Comparison of ENCODE assay signal across 8 mouse cellular contexts in the genomic region with DNA sequence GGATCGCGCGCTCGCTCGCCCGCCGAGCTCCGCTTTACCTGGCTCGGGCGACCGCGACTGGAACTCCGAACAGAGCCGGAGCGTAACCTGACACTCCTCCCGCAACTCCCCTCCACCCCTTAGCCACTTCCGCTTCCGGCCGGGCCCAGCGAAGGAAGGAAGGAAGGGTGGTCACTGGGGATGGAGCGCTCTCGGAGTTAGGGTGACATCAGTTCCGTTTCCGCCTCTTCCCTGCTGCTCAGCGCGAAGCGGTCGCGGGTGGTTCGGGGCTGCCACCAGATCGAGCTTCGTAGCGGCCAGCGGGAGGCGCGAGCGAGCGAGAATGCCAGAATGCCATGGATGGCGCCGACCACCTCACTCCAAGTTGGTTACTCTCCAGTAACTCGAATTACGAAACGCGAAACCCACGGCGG. TPM values are rescaled to one million over a fixed set of nuclear protein-coding genes. Genes with fewer than 3 reads are reported as not detected.
DNase-seq lines count a peak whose midpoint lies in the region; ATAC-seq and TF ChIP-seq lines count a peak whose summit lies in the region.

A gene (minus strand): TSS at position 182 of the 413 bp plus-strand sequence.

- under 1% methylated on average over 38 of the region's 46 CpGs for WGBS in heart, embryonic 12.5 days
- WGBS in kidney, postnatal 0 days, result under 1% methylated on average over 44 of the region's 46 CpGs
- under 1% methylated on average over 46 of the region's 46 CpGs for WGBS in liver, embryonic 11.5 days
- WGBS in stomach, embryonic 14.5 days, result under 1% methylated on average over 46 of the region's 46 CpGs

- TF ChIP-seq CTCF in C2C12 (IDR thresholded peaks at IDR 0.05; ENCODE audit: control insufficient read depth, insufficient read depth, insufficient read length), result peak; percentile 70
- peak; percentile 56 for TF ChIP-seq CTCF in brain, embryonic 14.5 days (IDR thresholded peaks at IDR 0.05; ENCODE audit: borderline replicate concordance, extremely low read depth, insufficient read depth, insufficient read length)
- TF ChIP-seq CTCF in kidney, postnatal 0 days (IDR thresholded peaks at IDR 0.05; ENCODE audit: low read depth), result peak; percentile 75

- H3K4me2 ChIP-seq in heart, embryonic 12.5 days, result peak within 1 kb of the TSS; percentile 94
- peak within 1 kb of the TSS; percentile 89 for H3K4me2 ChIP-seq in kidney, postnatal 0 days (ENCODE audit: low read length)
- peak within 1 kb of the TSS; percentile 80 for H3K4me2 ChIP-seq in liver, embryonic 11.5 days
- H3K4me2 ChIP-seq in stomach, embryonic 14.5 days (replicated peaks; ENCODE audit: low read depth, low read length), result peak within 1 kb of the TSS; percentile 87

- peak; percentile 98 for DNase-seq in brain, embryonic 14.5 days (ENCODE audit: low read depth)
- peak; percentile 100 for DNase-seq in kidney, postnatal 0 days (ENCODE audit: low spot score)
- peak; percentile 95 for DNase-seq in liver, embryonic 11.5 days (ENCODE audit: low spot score)
- peak; percentile 93 for DNase-seq in naive thymus-derived CD4-positive, alpha-beta T cell, adult 2 months (ENCODE audit: low read depth)

- no peaks in the 10 kb centered on the region for H3K27me3 ChIP-seq in C2C12 (ENCODE audit: control insufficient read depth, insufficient read depth, insufficient read length)
- H3K27me3 ChIP-seq in erythroblast, embryonic 14.5 days (ENCODE audit: control insufficient read depth), result no peaks in the 10 kb centered on the region
- H3K27me3 ChIP-seq in heart, embryonic 12.5 days (replicated peaks), result no peaks in the 10 kb centered on the region
- no peaks in the 10 kb centered on the region for H3K27me3 ChIP-seq in kidney, postnatal 0 days (ENCODE audit: insufficient read depth, low read length)
- H3K27me3 ChIP-seq in liver, embryonic 11.5 days (replicated peaks; ENCODE audit: control insufficient read depth, insufficient read depth, low read length), result no peaks in the 10 kb centered on the region
- H3K27me3 ChIP-seq in stomach, embryonic 14.5 days (ENCODE audit: control insufficient read depth, insufficient read depth, low read length), result no peaks in the 10 kb centered on the region

- H3K27ac ChIP-seq in heart, embryonic 12.5 days (ENCODE audit: poor library complexity, severe bottlenecking), result peak within 1 kb of the TSS; percentile 76
- peak within 1 kb of the TSS; percentile 94 for H3K27ac ChIP-seq in kidney, postnatal 0 days
- peak within 1 kb of the TSS; percentile 96 for H3K27ac ChIP-seq in liver, embryonic 11.5 days (ENCODE audit: low read depth, low read length)
- peak within 1 kb of the TSS; percentile 81 for H3K27ac ChIP-seq in stomach, embryonic 14.5 days (ENCODE audit: low read length)

- no peaks in the 10 kb centered on the region for H3K9me3 ChIP-seq in erythroblast, embryonic 14.5 days (ENCODE audit: control insufficient read depth, low read length)
- H3K9me3 ChIP-seq in heart, embryonic 12.5 days (replicated peaks), result no peaks in the 10 kb centered on the region
- H3K9me3 ChIP-seq in kidney, postnatal 0 days (replicated peaks; ENCODE audit: low read length), result no peaks in the 10 kb centered on the region
- H3K9me3 ChIP-seq in liver, embryonic 11.5 days (ENCODE audit: control insufficient read depth, low read length), result no peaks in the 10 kb centered on the region
- H3K9me3 ChIP-seq in stomach, embryonic 14.5 days (ENCODE audit: control insufficient read depth, low read depth, low read length), result no peaks in the 10 kb centered on the region

- H3K79me2 ChIP-seq in C2C12 (ENCODE audit: control insufficient read depth, insufficient read depth), result peaks cover 31% of the 10 kb centered on the region

- H3K4me3 ChIP-seq in C2C12 (ENCODE audit: insufficient read depth, poor library complexity, severe bottlenecking), result peak within 1 kb of the TSS; percentile 80
- H3K4me3 ChIP-seq in erythroblast, embryonic 14.5 days (replicated peaks), result peak within 1 kb of the TSS; percentile 68
- peak within 1 kb of the TSS; percentile 92 for H3K4me3 ChIP-seq in heart, embryonic 12.5 days
- peak within 1 kb of the TSS; percentile 72 for H3K4me3 ChIP-seq in kidney, postnatal 0 days (replicated peaks; ENCODE audit: low read depth, low read length)
- H3K4me3 ChIP-seq in liver, embryonic 11.5 days (ENCODE audit: low read depth, low read length), result peak within 1 kb of the TSS; percentile 80
- H3K4me3 ChIP-seq in stomach, embryonic 14.5 days (ENCODE audit: low read depth, low read length), result peak within 1 kb of the TSS; percentile 82

- H3ac ChIP-seq in C2C12 (ENCODE audit: control insufficient read depth, insufficient read length, low read depth), result peak within 1 kb of the TSS; percentile 64

- peaks cover 86% of the 10 kb centered on the region for H3K4me1 ChIP-seq in erythroblast, embryonic 14.5 days (ENCODE audit: control insufficient read depth)
- H3K4me1 ChIP-seq in heart, embryonic 12.5 days (replicated peaks), result peaks cover 36% of the 10 kb centered on the region
- H3K4me1 ChIP-seq in kidney, postnatal 0 days (replicated peaks; ENCODE audit: insufficient read depth, low read length), result peaks cover 18% of the 10 kb centered on the region; the same call in 1 of the 2 replicates
- peaks cover 56% of the 10 kb centered on the region for H3K4me1 ChIP-seq in liver, embryonic 11.5 days (replicated peaks; ENCODE audit: control insufficient read depth, insufficient read depth, low read length)
- 0 out of 2 replicates have a peak, but pooled peaks cover 6% of the 10 kb centered on the region for H3K4me1 ChIP-seq in stomach, embryonic 14.5 days (ENCODE audit: control insufficient read depth, insufficient read depth, low read length)

- H3K36me3 ChIP-seq in C2C12 (ENCODE audit: control insufficient read depth, insufficient read depth), result peaks cover 36% of the 10 kb centered on the region
- peaks cover 44% of the 10 kb centered on the region for H3K36me3 ChIP-seq in erythroblast, embryonic 14.5 days (ENCODE audit: control insufficient read depth)
- peaks cover 23% of the 10 kb centered on the region for H3K36me3 ChIP-seq in heart, embryonic 12.5 days
- H3K36me3 ChIP-seq in kidney, postnatal 0 days (ENCODE audit: insufficient read depth, low read length), result peaks cover 20% of the 10 kb centered on the region
- H3K36me3 ChIP-seq in liver, embryonic 11.5 days (ENCODE audit: control insufficient read depth, insufficient read depth, low read length), result peaks cover 23% of the 10 kb centered on the region
- peaks cover 25% of the 10 kb centered on the region for H3K36me3 ChIP-seq in stomach, embryonic 14.5 days (ENCODE audit: control insufficient read depth, insufficient read depth, low read length)

- peak; percentile 77; the same call in 1 of the 2 replicates for TF ChIP-seq POLR2A in brain, embryonic 14.5 days (IDR thresholded peaks at IDR 0.05; ENCODE audit: borderline replicate concordance, extremely low read depth, insufficient read depth, insufficient read length, poor library complexity, severe bottlenecking)

- peaks cover 24% of the 10 kb centered on the region for H3K79me3 ChIP-seq in C2C12 (ENCODE audit: low read depth)

- ATAC-seq in heart, embryonic 12.5 days (ENCODE audit: insufficient number of reproducible peaks, low FRiP score), result peak; percentile 88
- peak; percentile 96 for ATAC-seq in kidney, postnatal 0 days (replicated peaks; ENCODE audit: low FRiP score, low read depth)
- ATAC-seq in liver, embryonic 11.5 days (replicated peaks; ENCODE audit: low FRiP score), result peak; percentile 82
- ATAC-seq in stomach, embryonic 14.5 days (ENCODE audit: insufficient number of reproducible peaks, insufficient read depth, low FRiP score, low read depth), result peak; percentile 96

- H3K9ac ChIP-seq in heart, embryonic 12.5 days, result peak within 1 kb of the TSS; percentile 94
- H3K9ac ChIP-seq in kidney, postnatal 0 days (ENCODE audit: low read depth, low read length), result peak within 1 kb of the TSS; percentile 82
- H3K9ac ChIP-seq in liver, embryonic 11.5 days (ENCODE audit: low read depth, low read length), result peak within 1 kb of the TSS; percentile 86
- peak within 1 kb of the TSS; percentile 80 for H3K9ac ChIP-seq in stomach, embryonic 14.5 days (replicated peaks; ENCODE audit: low read depth, low read length)

TF ChIP-seq in C2C12, 6 proteins besides CTCF, POLR2A, EP300 and RAD21:
- TF ChIP-seq FOSL1 (IDR thresholded peaks at IDR 0.05; ENCODE audit: insufficient read depth, low read length, poor library complexity, severe bottlenecking), result no peak
- TF ChIP-seq MAX (IDR thresholded peaks at IDR 0.05), result no peak
- no peak for TF ChIP-seq MYOG (IDR thresholded peaks at IDR 0.05; ENCODE audit: control insufficient read depth, extremely low read depth, insufficient read length)
- TF ChIP-seq MYOD1 (IDR thresholded peaks at IDR 0.05; ENCODE audit: control insufficient read depth, insufficient read length, low read depth), result no peak
- TF ChIP-seq CEBPB (IDR thresholded peaks at IDR 0.05; ENCODE audit: low read depth), result no peak
- no peak for TF ChIP-seq USF1 (IDR thresholded peaks at IDR 0.05; ENCODE audit: low read depth)

RNA-seq across cellular contexts. Expression of the gene that starts here (rescaled TPM):
- 48.6 TPM for polyA plus RNA-seq in C2C12 (2012; fragmentation: generic; extraction: Trizol)
- polyA plus RNA-seq in brain, embryonic 14.5 days (2012; rRNA removed), result 81.8 and 89.6 TPM in 2 replicates
- 46.1 and 68.5 TPM in 2 replicates for polyA plus RNA-seq in erythroblast, embryonic 14.5 days (2012)
- polyA plus RNA-seq in heart, embryonic 12.5 days (2016; fragmentation: Nextera tagmentation; extraction: Ambion mirVana), result 52.2 and 54.9 TPM in 2 replicates
- 79.0 and 83.3 TPM in 2 replicates for polyA plus RNA-seq in kidney, postnatal 0 days (2015; fragmentation: Nextera tagmentation; extraction: Ambion mirVana)
- 109 and 111 TPM in 2 replicates for polyA plus RNA-seq in liver, embryonic 11.5 days (2014; fragmentation: Nextera tagmentation; extraction: Ambion mirVana)
- 59.7 and 60.8 TPM in 2 replicates for polyA plus RNA-seq in stomach, embryonic 14.5 days (2014; fragmentation: Nextera tagmentation; extraction: Ambion mirVana)

Comparison
In these comparisons a context has a peak if more than half of its experiments do, and no peak if none do; other contexts are left out.
1. Peak in every context shown above with its lines: DNase-seq, ATAC-seq, H3K4me3 ChIP-seq and H3K27ac ChIP-seq.